Mouse (Mus musculus) lung, embryonic 15.5 days (tissue): ENCODE measurements around the gene Tspyl3. TPM values are rescaled to one million over a fixed set of nuclear protein-coding genes. Genes with fewer than 3 reads are reported as not detected.

Experiments used
- ATAC-seq: fragments of 200-750 bp; cut with Nextera tagmentation; 2 replicates; pipeline ENCODE4 v1.8.0; 2017; ENCODE audit warnings: moderate number of reproducible peaks, borderline replicate concordance; ENCODE audit not compliant: low FRiP score, low TSS enrichment; ENCODE audit errors: extremely low read depth
- H3K27ac ChIP-seq: fragments of 300-500 bp; sonication (generic); 2 replicates; pipeline ENCODE4 v1.5.1; 2015; ENCODE audit warnings: moderate library complexity, mild to moderate bottlenecking, inconsistent platforms
- H3K27me3 ChIP-seq: fragments of 300-500 bp; sonication (generic); 2 replicates; pipeline ENCODE4 v1.6.1; 2015; ENCODE audit warnings: inconsistent platforms
- H3K36me3 ChIP-seq: fragments of 300-500 bp; sonication (generic); 2 replicates; pipeline ENCODE4 v1.6.1; 2015; ENCODE audit warnings: inconsistent platforms
- H3K4me1 ChIP-seq: fragments of 300-500 bp; sonication (generic); 2 replicates; pipeline ENCODE4 v1.6.1; 2015; ENCODE audit warnings: inconsistent platforms
- H3K4me2 ChIP-seq: fragments of 300-500 bp; sonication (generic); 2 replicates; pipeline ENCODE4 v1.6.1; 2015; ENCODE audit warnings: inconsistent platforms, mild to moderate bottlenecking, moderate library complexity
- H3K4me3 ChIP-seq: fragments of 300-500 bp; sonication (generic); 2 replicates; pipeline ENCODE4 v1.5.1; 2015; ENCODE audit warnings: mild to moderate bottlenecking, inconsistent platforms
- H3K9ac ChIP-seq: fragments of 300-500 bp; sonication (generic); 2 replicates; pipeline ENCODE4 v1.6.1; 2015; ENCODE audit warnings: inconsistent platforms
- H3K9me3 ChIP-seq: fragments of 300-500 bp; sonication (generic); 2 replicates; pipeline ENCODE4 v1.6.1; 2016; ENCODE audit warnings: inconsistent platforms
- WGBS: fragments of 180-500 bp; shearing (Covaris S2); methylation state at CpG from one replicate; pipeline ENCODE4 v1.1.7; 2015; 5-methylcytosine and 5-hydroxymethylcytosine counted together
- polyA plus RNA-seq: library from polyadenylated mRNA; unstranded; fragments of >200 nt; fragmentation: Nextera tagmentation; extraction: Ambion mirVana; gene quantifications from 2 replicates; pipeline ENCODE4 v1.2.1, GENCODE M21; 2015

The Tspyl3 gene
- polyA plus RNA-seq, 1 experiment from 2014 or later = 8.9 TPM

GRCm38 (mm10) chr2:153242156-153242555, 16.9 kb upstream of the Tspyl3 start:
- H3K4me2 ChIP-seq = peak overlapping the region; percentile 72
- no peaks in the 10 kb centered on the region for H3K9me3 ChIP-seq
- H3K4me3 ChIP-seq = peak overlapping the region; percentile 99
- no peak for ATAC-seq
- peaks cover 8% of the 10 kb centered on the region for H3K36me3 ChIP-seq
- H3K27me3 ChIP-seq = no peaks in the 10 kb centered on the region
- H3K9ac ChIP-seq = peak overlapping the region; percentile 100
- peak overlapping the region; percentile 96; the same call in 1 of the 2 replicates for H3K27ac ChIP-seq
- 60% methylated on average over 6 of the region's 6 CpGs for WGBS
- H3K4me1 ChIP-seq = peaks cover 34% of the 10 kb centered on the region

GRCm38 (mm10) chr2:153241250-153242014, 16.2 kb upstream of the Tspyl3 start, which contains the start of the genes Plagl2 and Pofut1:
Plagl2 (minus strand) TSS chr2:153241426.
Pofut1 (plus strand) TSS chr2:153241533.
- H3K9me3 ChIP-seq = no peaks in the 10 kb centered on the region
- peak; percentile 97 for ATAC-seq
- peaks cover 39% of the 10 kb centered on the region for H3K4me1 ChIP-seq
- H3K36me3 ChIP-seq = peaks cover 5% of the 10 kb centered on the region
- peak within 1 kb of the TSS; percentile 96 for H3K27ac ChIP-seq
- H3K27me3 ChIP-seq = no peaks in the 10 kb centered on the region
- WGBS = under 1% methylated on average over 70 of the region's 72 CpGs
- peak within 1 kb of the TSS; percentile 72 for H3K4me2 ChIP-seq
- peak within 1 kb of the TSS; percentile 100 for H3K9ac ChIP-seq
- peak within 1 kb of the TSS; percentile 99 for H3K4me3 ChIP-seq

GRCm38 (mm10) chr2:153240701-153241235, 15.5 kb upstream of the Tspyl3 start:
- peaks cover 46% of the 10 kb centered on the region for H3K4me1 ChIP-seq
- under 1% methylated on average over 33 of the region's 33 CpGs for WGBS
- H3K9ac ChIP-seq = peak overlapping the region; percentile 100
- peak overlapping the region; percentile 99 for H3K4me3 ChIP-seq
- peak overlapping the region; percentile 72 for H3K4me2 ChIP-seq
- peaks cover 5% of the 10 kb centered on the region for H3K36me3 ChIP-seq
- peak overlapping the region; percentile 96 for H3K27ac ChIP-seq
- H3K27me3 ChIP-seq = no peaks in the 10 kb centered on the region
- no peaks in the 10 kb centered on the region for H3K9me3 ChIP-seq
- ATAC-seq = peak; percentile 72; the same call in 1 of the 2 replicates

- Histone ChIP-seq H3K4me3 (peak overlapping the region; percentile 99), H3K4me1 (peaks cover 48% of the 10 kb centered on the region), H3K27me3 (no peaks in the 10 kb centered on the region), H3K4me2 (peak overlapping the region; percentile 72), H3K9me3 (no peaks in the 10 kb centered on the region), H3K27ac (peak overlapping the region; percentile 96), H3K36me3 (peaks cover 9% of the 10 kb centered on the region), H3K9ac (peak overlapping the region; percentile 100)
- 10% methylated on average over 11 of the region's 22 CpGs for WGBS
- ATAC-seq = no peak
These were observed 14.7 kb upstream of the Tspyl3 start for GRCm38 (mm10) chr2:153239860-153240480.

GRCm38 (mm10) chr2:153239021-153239859, 14.0 kb upstream of the Tspyl3 start:
- no peaks in the 10 kb centered on the region for H3K9me3 ChIP-seq
- WGBS = 47% methylated on average over 7 of the region's 7 CpGs
- H3K27ac ChIP-seq = peak overlapping the region; percentile 96
- peak overlapping the region; percentile 99 for H3K4me3 ChIP-seq
- H3K36me3 ChIP-seq = peaks cover 16% of the 10 kb centered on the region
- no peak for ATAC-seq
- peak overlapping the region; percentile 72 for H3K4me2 ChIP-seq
- peak overlapping the region; percentile 100 for H3K9ac ChIP-seq
- peaks cover 48% of the 10 kb centered on the region for H3K4me1 ChIP-seq
- no peaks in the 10 kb centered on the region for H3K27me3 ChIP-seq

GRCm38 (mm10) chr2:153238406-153238805, 13.2 kb upstream of the Tspyl3 start:
- no peaks in the 10 kb centered on the region for H3K27me3 ChIP-seq
- 39% methylated on average over 2 of the region's 2 CpGs for WGBS
- peak overlapping the region; percentile 96 for H3K27ac ChIP-seq
- H3K36me3 ChIP-seq = peaks cover 23% of the 10 kb centered on the region
- H3K4me2 ChIP-seq = peak overlapping the region; percentile 72
- peak overlapping the region; percentile 99; the same call in 1 of the 2 replicates for H3K4me3 ChIP-seq
- peaks cover 48% of the 10 kb centered on the region for H3K4me1 ChIP-seq
- H3K9me3 ChIP-seq = no peaks in the 10 kb centered on the region
- no peak for ATAC-seq
- H3K9ac ChIP-seq = peak overlapping the region; percentile 100; the same call in 1 of the 2 replicates

GRCm38 (mm10) chr2:153237891-153238290, 12.7 kb upstream of the Tspyl3 start:
- H3K27me3 ChIP-seq = no peaks in the 10 kb centered on the region
- H3K36me3 ChIP-seq = peaks cover 28% of the 10 kb centered on the region
- no peaks in the 10 kb centered on the region for H3K9me3 ChIP-seq
- peak overlapping the region; percentile 96 for H3K27ac ChIP-seq
- H3K9ac ChIP-seq = peak overlapping the region; percentile 5; the same call in 1 of the 2 replicates
- H3K4me3 ChIP-seq = peak overlapping the region; percentile 6; the same call in 1 of the 2 replicates
- ATAC-seq = no peak
- 50% methylated on average over 4 of the region's 4 CpGs for WGBS
- H3K4me2 ChIP-seq = peak overlapping the region; percentile 72
- peaks cover 48% of the 10 kb centered on the region for H3K4me1 ChIP-seq

GRCm38 (mm10) chr2:153237193-153237592, 12.0 kb upstream of the Tspyl3 start:
- Histone ChIP-seq H3K36me3 (peaks cover 33% of the 10 kb centered on the region), H3K27me3 (no peaks in the 10 kb centered on the region), H3K4me2 (no peak overlapping the region), H3K9me3 (no peaks in the 10 kb centered on the region), H3K27ac (peak overlapping the region; percentile 96), H3K9ac (no peak overlapping the region; the same call in 1 of the 2 replicates), H3K4me1 (peaks cover 41% of the 10 kb centered on the region), H3K4me3 (no peak overlapping the region)
- WGBS = 65% methylated on average over 4 of the region's 4 CpGs
- ATAC-seq = no peak

GRCm38 (mm10) chr2:153228523-153228922, 3.3 kb upstream of the Tspyl3 start:
- H3K4me3 ChIP-seq = no peak overlapping the region
- H3K9me3 ChIP-seq = no peaks in the 10 kb centered on the region
- ATAC-seq = no peak
- H3K27me3 ChIP-seq = no peaks in the 10 kb centered on the region
- WGBS = 83% methylated on average over 5 of the region's 5 CpGs
- H3K27ac ChIP-seq = no peak overlapping the region
- H3K9ac ChIP-seq = no peak overlapping the region
- peaks cover 15% of the 10 kb centered on the region for H3K4me1 ChIP-seq
- no peak overlapping the region for H3K4me2 ChIP-seq
- H3K36me3 ChIP-seq = peaks cover 51% of the 10 kb centered on the region

GRCm38 (mm10) chr2:153227959-153228358, 2.7 kb upstream of the Tspyl3 start:
- WGBS = 65% methylated on average over 4 of the region's 4 CpGs

GRCm38 (mm10) chr2:153225595-153225953, 333 bp upstream of the Tspyl3 start:
- WGBS = 8% methylated on average over 3 of the region's 3 CpGs
- H3K4me1 ChIP-seq = peaks cover 15% of the 10 kb centered on the region
- H3K4me3 ChIP-seq = peak overlapping the region; percentile 67
- no peaks in the 10 kb centered on the region for H3K9me3 ChIP-seq
- peak overlapping the region; percentile 57; the same call in 1 of the 2 replicates for H3K27ac ChIP-seq
- peaks cover 24% of the 10 kb centered on the region for H3K36me3 ChIP-seq
- H3K4me2 ChIP-seq = peak overlapping the region; percentile 90
- ATAC-seq = 0 out of 2 replicates have a peak, but pooled peaks have one; percentile 13
- H3K9ac ChIP-seq = peak overlapping the region; percentile 70
- H3K27me3 ChIP-seq = no peaks in the 10 kb centered on the region

More at GRCm38 (mm10) chr2:153227959-153228358, 2.7 kb upstream of the Tspyl3 start:
- Histone ChIP-seq H3K9ac (no peak overlapping the region), H3K4me3 (no peak overlapping the region), H3K9me3 (no peaks in the 10 kb centered on the region), H3K4me1 (peaks cover 15% of the 10 kb centered on the region), H3K27ac (no peak overlapping the region), H3K4me2 (no peak overlapping the region), H3K27me3 (no peaks in the 10 kb centered on the region), H3K36me3 (peaks cover 46% of the 10 kb centered on the region)
- no peak for ATAC-seq
